Mouse (Mus musculus) neutrophil, adult 83 days (primary cell): ENCODE data around the gene Smim14. TPM values are rescaled to one million over a fixed set of nuclear protein-coding genes. Genes with fewer than 3 reads are reported as not detected.

ENCODE experiments used
- total RNA-seq, 2 experiments: library from RNA; stranded (reverse); gene quantifications; one replicate each; pipeline ENCODE4 v1.2.4; 2023

The Smim14 gene
- total RNA-seq: 100 to 1,000 TPM; 168 TPM

GRCm38 (mm10) chr5:65536751-65537419 is at the start of gene Smim14, which contains the start of gene Ube2k:
Smim14 (minus strand) TSS chr5:65537184.
Ube2k (plus strand) TSS chr5:65537233.

GRCm38 (mm10) chr5:65492716-65493531 is 44.1 kb downstream of the Smim14 start, which contains the start of gene Gm43552:
Gm43552 (minus strand) TSS chr5:65492833.

GRCm38 (mm10) chr5:65435806-65436561 is 101.0 kb downstream of the Smim14 start, which contains the start of gene Ugdh:
Ugdh (minus strand) TSS chr5:65435949.

Other genes with a start within 250 kb of the Smim14 start
- 10 to 100 TPM; 56.6 to 68.2 TPM for gene Rfc1, start 201.5 kb downstream of the Smim14 start, total RNA-seq
- gene Klb, start 188.9 kb downstream of the Smim14 start, total RNA-seq: not detected
- gene Rpl9, start 145.7 kb downstream of the Smim14 start, total RNA-seq: 100 to 1,000 TPM; 766 to 837 TPM
- 10 to 100 TPM; 22.1 to 26.1 TPM for gene Lias, start 145.7 kb downstream of the Smim14 start, total RNA-seq
- gene Ugdh, start 101.2 kb downstream of the Smim14 start, total RNA-seq: 10 to 100 TPM; 71.0 to 82.5 TPM
- not detected for gene Gm43552, start 44.4 kb downstream of the Smim14 start, total RNA-seq
- 10 to 100 TPM; 55.9 to 61.6 TPM for gene Ube2k, start within 50 bp of the Smim14 start, total RNA-seq
- gene Pds5a, start 161.1 kb upstream of the Smim14 start, total RNA-seq: 100 to 1,000 TPM; 159 to 162 TPM
- 10 to 100 TPM; 21.3 to 25.6 TPM for gene N4bp2, start 226.3 kb upstream of the Smim14 start, total RNA-seq